Mouse (Mus musculus): ENCODE results near the gene Hmgb4.

Gene Hmgb4

GRCm38 (mm10) chr4:128260907-128261560, at the start of gene Hmgb4:
Hmgb4 (minus strand) TSS chr4:128260957.
- no peak for DNase-seq (ENCODE audit: low read depth, low spot score)

- no peak for DNase-seq (ENCODE audit: low read depth, low spot score)
Observed at GRCm38 (mm10) chr4:128306011-128306410, 45.3 kb upstream of the Hmgb4 start.

- DNase-seq (ENCODE audit: low read depth, low spot score): no peak
Observed at GRCm38 (mm10) chr4:128304049-128304448, 43.3 kb upstream of the Hmgb4 start.

GRCm38 (mm10) chr4:128288095-128288494, 27.3 kb upstream of the Hmgb4 start:
- DNase-seq (ENCODE audit: low read depth, low spot score): no peak

GRCm38 (mm10) chr4:128285009-128285408, 24.3 kb upstream of the Hmgb4 start:
- no peak for DNase-seq (ENCODE audit: low read depth, low spot score)

GRCm38 (mm10) chr4:128275586-128275985, 14.8 kb upstream of the Hmgb4 start:
- DNase-seq (ENCODE audit: low read depth, low spot score): no peak

GRCm38 (mm10) chr4:128275116-128275515, 14.4 kb upstream of the Hmgb4 start:
- no peak for DNase-seq (ENCODE audit: low read depth, low spot score)

GRCm38 (mm10) chr4:128273146-128273545, 12.4 kb upstream of the Hmgb4 start:
- no peak for DNase-seq (ENCODE audit: low read depth, low spot score)

- DNase-seq (ENCODE audit: low read depth, low spot score): no peak
Observed at GRCm38 (mm10) chr4:128272501-128272900, 11.7 kb upstream of the Hmgb4 start.

GRCm38 (mm10) chr4:128270931-128271330, 10.2 kb upstream of the Hmgb4 start:
- no peak for DNase-seq (ENCODE audit: low read depth, low spot score)

- no peak for DNase-seq (ENCODE audit: low read depth, low spot score)
Observed at GRCm38 (mm10) chr4:128270177-128270576, 9.4 kb upstream of the Hmgb4 start.

GRCm38 (mm10) chr4:128269261-128269875, 8.6 kb upstream of the Hmgb4 start:
- DNase-seq (ENCODE audit: low read depth, low spot score): no peak

GRCm38 (mm10) chr4:128265341-128265740, 4.6 kb upstream of the Hmgb4 start:
- DNase-seq (ENCODE audit: low read depth, low spot score): no peak

GRCm38 (mm10) chr4:128264491-128264890, 3.7 kb upstream of the Hmgb4 start:
- DNase-seq (ENCODE audit: low read depth, low spot score): no peak

- DNase-seq (ENCODE audit: low read depth, low spot score): no peak
Observed at GRCm38 (mm10) chr4:128259211-128259610, 1.5 kb downstream of the Hmgb4 start.

- no peak for DNase-seq (ENCODE audit: low read depth, low spot score)
Observed at GRCm38 (mm10) chr4:128248676-128249075, 12.1 kb downstream of the Hmgb4 start.

GRCm38 (mm10) chr4:128245201-128245600, 15.6 kb downstream of the Hmgb4 start:
- DNase-seq (ENCODE audit: low read depth, low spot score): no peak

GRCm38 (mm10) chr4:128241854-128242356, 18.9 kb downstream of the Hmgb4 start:
- no peak for DNase-seq (ENCODE audit: low read depth, low spot score)

- no peak for DNase-seq (ENCODE audit: low read depth, low spot score)
Observed at GRCm38 (mm10) chr4:128241075-128241853, 19.5 kb downstream of the Hmgb4 start.

- DNase-seq (ENCODE audit: low read depth, low spot score): no peak
Observed at GRCm38 (mm10) chr4:128239113-128239512, 21.6 kb downstream of the Hmgb4 start.

- no peak for DNase-seq (ENCODE audit: low read depth, low spot score)
Observed at GRCm38 (mm10) chr4:128233458-128233857, 27.3 kb downstream of the Hmgb4 start.

Data from 3T3-L1 (cell line).